Mouse (Mus musculus) spleen, embryonic (tissue): ENCODE data around the gene Gm20388.

Experiments
- CTCF ChIA-PET: fragments of 350-600 bp; sonication (Branson Sonifier 250); formaldehyde crosslinking; loops from one replicate; lab custom pipeline; 2022; lab: Charles Lee

The Gm20388 gene

DNA sequence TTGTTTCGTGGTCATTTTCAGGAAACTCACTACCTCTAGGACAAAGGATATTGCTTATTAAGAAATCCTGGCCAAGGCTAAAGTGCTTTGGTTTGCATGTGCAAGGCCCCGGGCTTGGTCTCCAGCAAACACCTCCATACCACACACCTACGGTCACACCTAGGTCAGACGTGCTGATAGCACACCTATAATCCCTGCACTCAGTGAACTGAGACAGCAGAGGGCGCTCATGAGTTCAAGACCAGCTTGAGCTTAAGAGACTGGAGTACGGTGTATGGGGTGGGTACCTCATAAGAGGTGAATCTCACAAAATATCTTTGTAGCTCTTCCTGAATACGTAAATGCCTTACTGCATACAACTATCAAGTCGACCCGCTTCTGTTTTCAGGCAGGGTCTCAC, 3924.8 kb downstream of the Gm20388 start:
- CTCF ChIA-PET = no interaction called here

DNA sequence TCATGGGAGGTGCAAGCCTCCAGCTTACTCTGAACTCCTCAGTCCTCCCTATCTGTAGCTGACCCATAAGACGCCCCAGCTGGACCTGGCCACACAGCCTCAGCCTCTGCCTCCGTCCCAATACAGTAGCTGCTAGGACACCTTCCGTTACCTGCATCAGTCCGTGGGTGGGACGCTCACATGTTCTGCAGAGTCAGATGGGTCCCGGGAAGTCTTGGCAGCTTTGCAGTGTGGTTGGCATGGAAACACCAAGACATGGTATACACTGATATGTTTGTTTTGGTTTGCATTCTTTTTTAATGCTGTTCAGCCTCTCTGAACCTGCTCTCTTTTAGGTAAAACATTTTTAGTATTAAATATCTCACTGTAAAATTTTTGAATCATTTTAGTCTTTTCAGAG, 3925.7 kb downstream of the Gm20388 start:
- CTCF ChIA-PET = no interaction called here

DNA sequence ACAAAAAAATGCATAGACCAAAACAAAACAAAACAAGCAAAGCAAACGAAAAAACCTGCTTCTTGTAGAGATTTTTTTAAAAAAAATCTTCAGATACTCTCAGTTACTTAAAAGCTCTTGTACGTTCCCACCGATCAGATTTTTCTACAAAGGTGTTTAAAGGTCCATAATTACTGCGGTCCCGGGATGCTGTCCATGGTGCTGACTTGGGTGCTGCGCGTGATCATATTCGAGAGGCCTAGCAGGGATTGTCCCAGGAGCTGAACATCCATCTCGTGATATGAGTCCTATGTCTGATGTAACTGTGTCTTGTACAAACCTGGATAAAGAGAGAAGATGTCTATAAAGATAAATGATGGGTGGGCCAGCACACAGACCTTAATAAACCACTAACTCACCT, 3927.9 kb downstream of the Gm20388 start:
- CTCF ChIA-PET = interaction anchor here (0.7 kb wide), 1 partner anchor 21 kb away, joined by 3 read pairs; the partner anchor contains the start of gene Ccsap

GRCm38 (mm10) chr8:123840578-123841345, 3930.1 kb downstream of the Gm20388 start:
- CTCF ChIA-PET = no interaction called here

DNA sequence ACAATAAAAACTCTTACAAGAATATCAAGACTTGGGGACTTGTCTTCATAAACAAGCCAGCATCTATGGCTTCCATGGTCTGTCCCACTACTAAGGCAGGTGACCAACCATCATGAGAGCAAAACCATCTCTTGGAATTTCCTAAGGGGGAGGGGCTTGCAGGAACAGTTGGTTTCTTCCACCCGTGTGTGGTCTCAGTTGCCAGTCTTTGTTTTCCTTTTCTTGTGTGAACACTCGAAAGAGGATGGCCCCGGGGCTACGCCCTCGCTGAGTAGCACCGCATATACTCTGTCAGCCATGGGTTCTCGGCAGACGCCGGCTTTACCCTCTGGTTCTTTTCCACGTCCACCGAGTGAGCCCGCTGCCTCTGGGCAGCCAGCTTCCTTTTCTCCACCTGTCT, 3931.4 kb downstream of the Gm20388 start:
- CTCF ChIA-PET = no interaction called here

- CTCF ChIA-PET = no interaction called here
These were observed 3933.7 kb downstream of the Gm20388 start for GRCm38 (mm10) chr8:123844341-123844740.

DNA sequence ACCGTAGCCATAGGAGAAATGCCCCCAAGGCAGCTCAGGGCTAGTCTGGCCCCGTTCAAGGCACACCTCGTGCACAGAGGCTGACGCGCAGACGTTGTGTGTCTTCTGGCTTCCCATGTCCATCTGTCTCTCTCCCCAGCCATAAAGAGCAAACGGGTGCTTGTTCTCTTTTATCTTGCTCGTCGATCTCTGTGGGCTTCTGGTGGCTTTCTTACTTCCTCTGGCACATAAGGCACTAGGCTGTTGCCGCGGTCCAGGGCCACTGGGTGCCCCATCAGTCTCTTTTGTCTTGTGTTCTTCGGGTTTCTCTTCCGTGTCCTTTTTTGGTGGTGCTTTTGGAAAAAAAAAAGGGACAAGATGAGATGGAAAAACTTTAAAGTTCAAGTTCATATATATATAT, 3934.5 kb downstream of the Gm20388 start:
- CTCF ChIA-PET = interaction anchor here (0.7 kb wide), 1 partner anchor 31 kb away, joined by 3 read pairs; no protein-coding TSS in a partner anchor

GRCm38 (mm10) chr8:123845991-123846390, 3935.3 kb downstream of the Gm20388 start:
- CTCF ChIA-PET = interaction anchor here (0.7 kb wide), 1 partner anchor 32 kb away, joined by 3 read pairs; no protein-coding TSS in a partner anchor

DNA sequence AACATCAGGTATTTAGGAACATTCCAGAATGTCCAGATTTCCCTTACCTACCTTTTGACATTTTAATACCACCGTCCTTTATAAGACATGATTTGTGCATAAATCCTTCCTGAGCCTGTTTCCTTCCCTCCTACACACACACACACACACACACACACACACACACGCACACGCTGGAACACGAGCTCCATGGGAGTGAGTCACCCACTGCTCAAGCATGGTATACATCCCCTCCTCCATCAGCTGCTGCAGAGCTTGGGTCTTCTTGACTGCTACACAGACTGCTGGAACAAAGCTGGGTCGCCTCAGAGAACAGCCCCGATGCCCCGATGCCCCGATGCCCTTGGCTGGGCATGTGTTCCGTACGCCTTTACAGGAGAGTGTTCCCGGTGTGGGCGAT, 3935.9 kb downstream of the Gm20388 start:
- CTCF ChIA-PET = no interaction called here

DNA sequence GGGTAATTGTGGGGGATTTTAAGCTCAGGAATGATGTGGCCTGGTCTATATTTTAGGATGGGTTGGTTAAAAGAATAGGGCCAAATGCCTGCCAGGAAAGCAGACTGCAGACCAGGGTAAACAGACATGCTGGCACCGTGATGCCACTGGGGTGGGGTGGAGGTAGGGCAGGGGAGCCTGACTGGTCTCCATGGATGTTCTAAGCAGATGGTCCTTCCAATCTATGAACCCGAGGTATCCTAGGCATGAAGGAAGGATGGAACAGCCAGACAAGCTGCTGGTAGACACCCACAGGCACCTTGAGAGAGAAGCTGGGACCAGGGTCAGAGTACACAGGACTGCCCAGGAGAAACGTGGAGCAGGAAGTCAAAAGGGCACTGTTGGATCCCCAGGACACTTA, 3936.9 kb downstream of the Gm20388 start:
- CTCF ChIA-PET = no interaction called here

DNA sequence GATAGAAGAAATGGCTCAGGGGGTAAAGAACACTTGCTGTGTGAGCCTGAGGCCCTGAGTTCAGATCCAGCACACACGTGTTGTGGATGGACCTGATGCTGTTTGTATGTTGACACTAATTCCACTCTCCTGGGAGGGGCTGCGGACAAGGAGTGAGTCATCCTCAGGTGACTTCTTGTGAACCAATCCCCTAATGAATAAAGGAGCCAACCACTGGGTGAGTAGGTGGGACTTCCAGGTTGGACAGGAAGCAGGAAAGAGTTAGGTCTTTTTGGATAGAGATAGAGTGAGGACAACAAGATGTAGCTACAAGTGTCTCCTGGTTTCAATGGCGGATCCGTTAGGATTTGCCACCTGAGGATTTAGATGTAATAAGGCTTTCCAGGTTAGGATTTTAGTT, 3938.7 kb downstream of the Gm20388 start:
- CTCF ChIA-PET = no interaction called here

DNA sequence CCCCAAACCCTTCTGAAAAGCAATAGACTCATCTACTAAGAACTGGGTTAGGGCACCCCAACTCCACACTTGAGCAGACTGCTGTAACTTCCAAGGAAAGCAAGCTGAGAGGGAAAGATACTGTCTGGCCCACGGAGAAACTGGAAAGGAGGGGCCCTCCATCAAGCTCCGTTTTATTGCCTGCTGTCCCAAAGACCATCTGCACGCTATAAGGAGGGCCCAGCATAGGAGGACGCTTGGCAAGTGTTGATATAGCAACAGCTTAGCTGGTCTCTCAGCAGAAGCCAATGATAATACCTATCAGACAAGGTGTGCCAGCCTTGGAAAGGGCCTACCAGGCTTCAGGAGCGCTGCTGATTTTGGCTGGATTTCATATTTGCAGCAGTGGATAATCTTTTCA, 3940.9 kb downstream of the Gm20388 start:
- CTCF ChIA-PET = no interaction called here

- CTCF ChIA-PET = no interaction called here
These were observed 3943.6 kb downstream of the Gm20388 start for GRCm38 (mm10) chr8:123854252-123854651.

DNA sequence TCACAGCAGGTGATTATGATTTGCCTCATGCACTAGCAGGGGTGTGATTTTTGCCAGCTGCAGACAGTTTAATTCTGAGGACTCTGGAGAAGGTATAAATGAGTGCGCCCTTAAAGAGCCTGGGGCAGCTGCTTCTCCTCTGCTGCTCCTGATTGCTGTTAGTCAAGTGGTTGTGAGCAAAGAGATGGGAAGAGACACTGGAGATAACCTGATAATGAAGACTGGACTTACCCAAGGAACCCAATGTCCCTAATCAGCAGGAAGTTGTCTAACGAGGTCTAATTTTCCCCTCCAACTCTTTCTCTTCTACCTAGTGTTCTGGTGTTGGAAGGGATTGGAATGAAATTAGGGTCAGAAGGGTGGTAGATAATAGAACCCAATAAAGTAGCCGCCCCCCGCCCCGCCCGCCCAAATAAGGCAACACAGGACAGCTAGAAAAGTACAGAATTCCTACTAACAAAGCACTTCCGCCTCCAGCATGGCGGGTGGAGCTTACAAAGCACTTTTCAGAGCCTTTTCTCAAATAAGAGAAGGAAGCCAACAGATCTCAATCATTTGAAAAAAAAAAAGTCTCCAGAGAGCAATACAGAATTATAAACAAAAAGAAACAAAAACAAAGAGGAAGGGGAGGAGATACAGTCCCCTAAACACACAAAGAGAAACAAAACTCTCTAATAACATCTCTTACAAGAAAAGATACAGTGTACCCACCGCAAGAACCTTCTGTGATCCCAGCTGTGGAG, 3944.3 kb downstream of the Gm20388 start:
- CTCF ChIA-PET = interaction anchor here (0.6 kb wide), 1 partner anchor 758 kb away, joined by 3 read pairs; no protein-coding TSS in a partner anchor

GRCm38 (mm10) chr8:123857361-123857760, 3946.7 kb downstream of the Gm20388 start:
- CTCF ChIA-PET = no interaction called here

DNA sequence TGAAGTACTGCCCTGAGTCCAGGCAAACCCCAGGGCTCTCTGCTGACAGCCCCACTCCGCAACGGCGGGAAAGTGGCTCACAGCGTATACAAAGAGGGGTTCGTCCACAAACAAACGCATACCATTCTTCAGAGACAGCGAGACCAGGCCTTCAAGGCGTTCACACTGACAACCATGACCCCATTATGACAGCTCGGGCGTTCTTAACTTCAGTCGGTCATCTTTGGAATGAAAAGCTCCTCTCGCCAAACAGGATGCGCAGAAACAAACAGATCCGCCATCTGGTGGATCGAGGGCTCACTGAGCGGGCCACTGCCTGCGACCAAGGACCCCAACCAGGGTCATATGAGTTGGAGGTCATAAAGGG, 3947.9 kb downstream of the Gm20388 start:
- CTCF ChIA-PET = no interaction called here

DNA sequence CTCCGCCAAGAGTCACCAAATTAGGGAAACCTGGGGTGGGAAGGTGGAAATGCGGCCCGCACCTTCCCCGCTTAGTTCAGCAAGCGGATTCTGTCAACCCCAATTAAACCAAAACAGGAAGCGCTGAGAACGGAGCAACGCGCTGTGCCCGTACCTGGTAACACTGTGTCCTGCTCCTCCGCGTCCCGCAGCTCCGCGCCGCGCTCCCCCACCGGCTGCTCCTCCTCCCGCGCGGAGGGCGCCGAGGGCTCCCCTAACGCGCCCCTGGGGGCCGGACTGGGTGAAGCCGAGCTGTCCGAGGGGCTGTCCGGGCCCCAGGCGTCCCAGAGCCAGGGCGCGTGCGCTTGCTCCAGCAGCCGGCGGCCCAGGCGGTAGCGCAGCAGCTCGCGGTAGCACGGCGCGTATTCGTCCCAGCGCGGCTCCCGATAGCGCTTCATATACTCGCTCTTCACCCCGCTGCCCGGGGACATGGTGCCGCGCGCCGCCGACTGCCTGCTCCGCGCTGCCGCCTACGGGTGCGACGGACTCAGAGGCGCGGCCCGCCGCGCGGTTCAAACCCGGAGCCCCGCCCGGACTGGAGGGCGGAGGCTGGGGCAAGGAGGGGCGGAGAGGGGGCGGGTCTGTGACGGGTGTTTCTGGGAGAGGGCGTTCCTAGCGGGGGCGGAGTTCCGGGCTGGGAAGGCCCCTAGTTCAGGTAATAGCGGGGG, 3948.5 kb downstream of the Gm20388 start:
- CTCF ChIA-PET = interaction anchor here (1.1 kb wide), 1 partner anchor 20 kb away, joined by 3 read pairs; no protein-coding TSS in a partner anchor

- CTCF ChIA-PET = interaction anchor here (1.1 kb wide), 1 partner anchor 21 kb away, joined by 3 read pairs; no protein-coding TSS in a partner anchor
These were observed 3949.1 kb downstream of the Gm20388 start, which contains the start of gene Ccsap for GRCm38 (mm10) chr8:123859648-123860259. TSS of gene Ccsap (minus strand) at chr8:123860209.

GRCm38 (mm10) chr8:123860386-123860785, 3949.7 kb downstream of the Gm20388 start:
- CTCF ChIA-PET = interaction anchor here (1.1 kb wide), 1 partner anchor 22 kb away, joined by 3 read pairs; no protein-coding TSS in a partner anchor

- CTCF ChIA-PET = no interaction called here
These were observed 3955.1 kb downstream of the Gm20388 start for GRCm38 (mm10) chr8:123865786-123866185.

DNA sequence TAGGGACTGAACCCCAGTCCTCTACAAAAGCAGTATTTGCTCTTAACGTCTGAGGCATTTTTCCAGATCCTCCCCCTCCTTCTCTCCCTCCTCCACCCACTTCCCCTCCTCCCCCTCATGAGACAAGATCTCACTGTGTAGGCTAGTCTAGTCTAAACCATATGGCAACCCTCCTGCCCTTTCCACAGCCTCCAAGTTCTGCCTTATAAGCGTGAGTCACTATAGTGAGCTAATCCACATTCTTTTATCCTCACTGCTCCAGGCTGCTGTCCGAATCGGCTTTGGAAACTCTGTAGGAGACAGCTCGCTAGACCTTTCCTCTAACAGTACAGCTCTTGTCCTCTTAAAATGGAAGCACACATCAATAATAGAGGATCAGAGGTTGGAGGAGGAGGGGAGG, 3956.3 kb downstream of the Gm20388 start:
- CTCF ChIA-PET = no interaction called here
